Mouse (Mus musculus) intestine, embryonic 14.5 days (tissue): ENCODE measurements at regions not wholly inside any gene's neighbourhood (a gene's known extent, or its start where the extent isn't known, plus 50 kb on each side); places are given as distances from the start of the nearest gene placed in this dataset.

Experiments
- ATAC-seq: fragments of 200-750 bp; cut with Nextera tagmentation; replicated peaks from 2 replicates; pipeline ENCODE4 v1.8.0; 2017; ENCODE audit warnings: low read depth, moderate number of reproducible peaks, moderate TSS enrichment, moderate library complexity; ENCODE audit not compliant: low FRiP score, low TSS enrichment
- DNase-seq: peaks from one replicate; pipeline ENCODE4 v3.0.0-alpha.2; 2018; ENCODE audit warnings: low spot score
- H3K27ac ChIP-seq: fragments of 300-500 bp; sonication (generic); 2 replicates; pipeline ENCODE4 v1.5.1; 2014; ENCODE audit warnings: low read depth, mild to moderate bottlenecking, control low read depth
- H3K27me3 ChIP-seq: fragments of 300-500 bp; sonication (generic); replicated peaks from 2 replicates; pipeline ENCODE4 v1.6.1; 2014; ENCODE audit warnings: low read length, control low read depth; ENCODE audit not compliant: control insufficient read depth, insufficient read depth
- H3K36me3 ChIP-seq: fragments of 300-500 bp; sonication (generic); 2 replicates; pipeline ENCODE4 v1.6.1; 2014; ENCODE audit warnings: low read length, control low read depth; ENCODE audit not compliant: control insufficient read depth, insufficient read depth
- H3K4me1 ChIP-seq: fragments of 300-500 bp; sonication (generic); replicated peaks from 2 replicates; pipeline ENCODE4 v1.6.1; 2014; ENCODE audit warnings: low read length, control low read depth, mixed read lengths; ENCODE audit not compliant: control insufficient read depth, insufficient read depth
- H3K4me2 ChIP-seq: fragments of 300-500 bp; sonication (generic); 2 replicates; pipeline ENCODE4 v1.6.1; 2014; ENCODE audit warnings: low read length
- H3K4me3 ChIP-seq: fragments of 300-500 bp; sonication (generic); 2 replicates; pipeline ENCODE4 v1.5.1; 2014; ENCODE audit warnings: low read depth, low read length, control low read depth, mixed read lengths
- H3K9ac ChIP-seq: fragments of 300-500 bp; sonication (generic); 2 replicates; pipeline ENCODE4 v1.6.1; 2014; ENCODE audit warnings: mild to moderate bottlenecking, low read length
- H3K9me3 ChIP-seq: fragments of 300-500 bp; sonication (generic); 2 replicates; pipeline ENCODE4 v1.6.1; 2016; ENCODE audit warnings: low read length, control low read depth; ENCODE audit not compliant: control insufficient read depth
- WGBS: fragments of 180-500 bp; shearing (Covaris S2); extraction: QIAGEN DNeasy Blood & Tissue Kit; methylation state at CpG from one replicate; pipeline ENCODE4 v1.1.7; 2014; 5-methylcytosine and 5-hydroxymethylcytosine counted together

GRCm38 (mm10) chr4:4510180-4510920 lies 282.8 kb downstream of the Impad1 start:
- ATAC-seq: no peak

DNA sequence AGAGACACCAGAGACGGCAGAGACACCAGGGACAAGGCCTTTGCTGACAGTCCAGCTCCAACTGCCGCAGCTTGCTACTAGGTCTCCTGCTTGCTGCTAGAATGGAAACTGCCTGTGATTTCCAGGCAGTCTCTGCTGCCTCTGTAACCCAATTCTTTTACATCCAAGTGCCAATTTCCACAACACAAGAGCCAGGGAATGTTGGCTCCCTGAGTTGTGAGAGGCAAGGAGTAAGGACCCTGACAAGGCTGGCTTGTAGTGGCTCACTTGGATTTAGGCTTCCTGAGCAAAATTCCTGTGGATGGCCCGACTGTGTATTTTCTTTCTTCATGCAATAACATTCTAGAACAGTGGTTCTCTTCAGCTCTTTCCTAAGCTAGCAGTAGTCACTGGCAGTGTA lies 283.9 kb downstream of the Impad1 start:
- Histone ChIP-seq H3K4me3 (no peak overlapping the region), H3K9me3 (no peaks in the 10 kb centered on the region), H3K4me1 (no peaks in the 10 kb centered on the region), H3K4me2 (no peak overlapping the region), H3K27me3 (no peaks in the 10 kb centered on the region), H3K36me3 (no peaks in the 10 kb centered on the region), H3K27ac (no peak overlapping the region), H3K9ac (no peak overlapping the region)
- 73% methylated on average over 3 of the region's 3 CpGs for WGBS
- DNase-seq: no peak
- ATAC-seq: no peak

More at GRCm38 (mm10) chr4:4510180-4510920, 282.8 kb downstream of the Impad1 start:
- DNase-seq: no peak
- Histone ChIP-seq H3K9ac (no peak overlapping the region), H3K4me3 (no peak overlapping the region), H3K27me3 (no peaks in the 10 kb centered on the region), H3K27ac (no peak overlapping the region), H3K4me1 (no peaks in the 10 kb centered on the region), H3K4me2 (no peak overlapping the region), H3K9me3 (no peaks in the 10 kb centered on the region), H3K36me3 (no peaks in the 10 kb centered on the region)
- WGBS: 72% methylated on average over 2 of the region's 2 CpGs

DNA sequence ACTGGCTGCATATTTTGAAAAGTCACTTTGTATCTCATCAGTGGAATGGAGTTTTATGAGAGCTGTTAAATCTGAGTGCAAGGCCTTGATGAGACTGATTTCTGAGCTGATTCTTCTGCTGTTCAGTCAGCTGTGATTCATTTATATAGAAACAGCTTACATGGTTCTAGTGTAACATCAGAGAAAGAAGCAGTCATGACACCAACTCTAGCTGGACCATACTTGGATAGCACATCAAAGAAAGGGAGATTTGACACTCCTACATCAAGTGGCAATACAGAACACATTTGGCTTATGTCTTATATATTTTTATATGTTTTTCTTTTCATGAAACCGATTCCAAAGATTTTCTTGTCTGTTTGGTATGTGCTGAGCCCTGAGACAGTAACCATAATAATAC lies 296.0 kb downstream of the Impad1 start:
- ATAC-seq (no peak), DNase-seq (no peak)
- Histone ChIP-seq H3K27me3 (no peaks in the 10 kb centered on the region), H3K36me3 (no peaks in the 10 kb centered on the region), H3K4me3 (no peak overlapping the region), H3K9ac (no peak overlapping the region), H3K4me2 (no peak overlapping the region), H3K4me1 (no peaks in the 10 kb centered on the region), H3K9me3 (no peaks in the 10 kb centered on the region), H3K27ac (no peak overlapping the region)
- 62% methylated on average over 1 of the region's 1 CpGs for WGBS

- H3K4me3 ChIP-seq: no peak overlapping the region
Observed at GRCm38 (mm10) chr4:4496181-4496580, 297.0 kb downstream of the Impad1 start.

DNA sequence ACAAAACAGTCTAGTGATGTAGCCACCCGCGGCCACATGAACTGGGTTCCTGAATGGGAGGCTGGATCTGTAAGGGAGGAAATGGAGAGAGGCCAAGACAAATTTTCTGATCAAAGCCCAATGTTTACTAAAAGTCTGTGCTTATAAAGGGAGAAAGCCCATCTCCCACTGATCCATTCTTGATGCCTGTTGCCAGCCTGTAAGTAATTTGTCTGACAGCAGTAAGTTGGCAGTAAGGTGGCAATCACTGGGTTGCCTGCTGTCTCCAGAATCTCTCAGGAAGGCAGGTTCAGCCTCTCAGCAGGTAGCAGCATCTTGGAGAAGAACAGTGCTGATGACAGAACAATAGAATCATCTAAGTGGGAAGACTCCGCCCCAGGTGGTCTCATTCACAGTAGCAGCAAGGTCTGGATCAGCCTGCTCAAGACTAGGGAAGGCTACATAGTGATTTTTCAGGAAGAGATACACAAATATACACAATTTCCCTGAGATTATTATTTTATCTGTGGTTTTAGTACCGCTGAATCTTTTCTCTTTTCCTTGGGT lies 327.9 kb downstream of the Impad1 start:
- H3K27me3 ChIP-seq: no peaks in the 10 kb centered on the region
- no peak for ATAC-seq
- H3K9me3 ChIP-seq: no peaks in the 10 kb centered on the region
- H3K4me2 ChIP-seq: no peak overlapping the region
- H3K36me3 ChIP-seq: no peaks in the 10 kb centered on the region
- 73% methylated on average over 4 of the region's 4 CpGs for WGBS
- no peak overlapping the region for H3K27ac ChIP-seq
- H3K9ac ChIP-seq: no peak overlapping the region
- no peak for DNase-seq
- no peak overlapping the region for H3K4me3 ChIP-seq
- no peaks in the 10 kb centered on the region for H3K4me1 ChIP-seq

More at GRCm38 (mm10) chr4:4496181-4496580, 297.0 kb downstream of the Impad1 start:
- H3K27me3 ChIP-seq: no peaks in the 10 kb centered on the region
- H3K4me1 ChIP-seq: no peaks in the 10 kb centered on the region
- WGBS: 49% methylated on average over 4 of the region's 4 CpGs
- ATAC-seq (no peak), DNase-seq (no peak)
- H3K27ac ChIP-seq: no peak overlapping the region
- H3K36me3 ChIP-seq: no peaks in the 10 kb centered on the region
- H3K9me3 ChIP-seq: no peaks in the 10 kb centered on the region
- no peak overlapping the region for H3K9ac ChIP-seq
- no peak overlapping the region for H3K4me2 ChIP-seq

GRCm38 (mm10) chr4:4464130-4464700 lies 328.9 kb downstream of the Impad1 start:
- no peak overlapping the region for H3K4me3 ChIP-seq
- H3K9me3 ChIP-seq: no peaks in the 10 kb centered on the region
- H3K4me1 ChIP-seq: no peaks in the 10 kb centered on the region
- H3K27me3 ChIP-seq: no peaks in the 10 kb centered on the region
- H3K36me3 ChIP-seq: no peaks in the 10 kb centered on the region
- no peak overlapping the region for H3K27ac ChIP-seq
- DNase-seq (no peak), ATAC-seq (no peak)
- WGBS: 78% methylated on average over 4 of the region's 4 CpGs
- H3K9ac ChIP-seq: no peak overlapping the region
- H3K4me2 ChIP-seq: no peak overlapping the region

GRCm38 (mm10) chr4:4459258-4459657 lies 333.9 kb downstream of the Impad1 start:
- Histone ChIP-seq H3K36me3 (no peaks in the 10 kb centered on the region), H3K4me3 (no peak overlapping the region), H3K4me1 (no peaks in the 10 kb centered on the region), H3K27me3 (no peaks in the 10 kb centered on the region), H3K4me2 (no peak overlapping the region), H3K9me3 (no peaks in the 10 kb centered on the region), H3K27ac (no peak overlapping the region), H3K9ac (no peak overlapping the region)
- DNase-seq: no peak
- WGBS: 87% methylated on average over 9 of the region's 9 CpGs
- no peak for ATAC-seq

DNA sequence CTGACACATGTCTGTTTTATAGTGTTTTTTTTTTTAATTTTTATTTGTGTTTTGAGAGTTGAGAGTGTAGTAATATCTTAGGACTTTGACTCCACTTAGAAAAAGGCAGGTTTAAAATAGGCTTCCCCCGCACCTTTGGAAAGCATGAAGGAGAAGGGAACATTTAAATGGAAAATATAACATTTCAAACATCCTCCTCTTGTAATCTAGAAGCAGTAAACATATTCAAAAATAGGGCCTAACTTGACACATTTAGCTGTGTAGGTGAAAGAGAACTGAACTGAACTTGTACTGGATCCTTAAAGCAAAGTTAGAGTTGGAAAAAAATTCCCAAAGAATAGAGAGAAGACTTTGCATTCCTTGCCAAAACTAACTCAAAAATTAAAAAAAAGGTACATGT lies 343.1 kb downstream of the Impad1 start:
- 89% methylated on average over 1 of the region's 1 CpGs for WGBS
- ATAC-seq: no peak
- H3K27ac ChIP-seq: no peak overlapping the region
- H3K4me2 ChIP-seq: no peak overlapping the region
- no peaks in the 10 kb centered on the region for H3K9me3 ChIP-seq
- H3K9ac ChIP-seq: no peak overlapping the region
- no peaks in the 10 kb centered on the region for H3K36me3 ChIP-seq
- H3K4me1 ChIP-seq: no peaks in the 10 kb centered on the region
- H3K27me3 ChIP-seq: no peaks in the 10 kb centered on the region
- DNase-seq: no peak
- no peak overlapping the region for H3K4me3 ChIP-seq

DNA sequence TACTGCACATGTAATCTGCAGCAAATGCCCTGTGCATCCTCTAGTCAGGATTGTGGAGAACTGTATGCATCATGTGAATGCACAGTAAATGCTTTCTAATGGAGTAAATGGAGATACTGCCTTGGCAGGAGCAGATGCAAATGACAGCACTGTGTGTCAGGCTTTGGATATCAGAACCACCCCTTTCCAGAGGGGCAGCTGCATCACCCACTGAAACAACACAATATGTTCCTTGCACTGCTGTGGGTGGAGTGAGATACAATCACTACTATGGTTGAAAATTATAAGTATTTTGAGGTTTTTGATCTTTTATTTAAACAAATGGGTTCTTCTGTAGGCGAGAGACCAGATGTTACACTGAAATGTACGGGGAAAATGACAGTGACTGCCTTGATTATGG lies 350.5 kb downstream of the Impad1 start:
- no peak overlapping the region for H3K27ac ChIP-seq
- H3K4me1 ChIP-seq: no peaks in the 10 kb centered on the region
- 85% methylated on average over 2 of the region's 2 CpGs for WGBS
- H3K4me2 ChIP-seq: no peak overlapping the region
- no peak for DNase-seq
- no peak overlapping the region for H3K9ac ChIP-seq
- H3K9me3 ChIP-seq: no peaks in the 10 kb centered on the region
- no peaks in the 10 kb centered on the region for H3K27me3 ChIP-seq
- H3K4me3 ChIP-seq: no peak overlapping the region
- ATAC-seq: no peak
- H3K36me3 ChIP-seq: no peaks in the 10 kb centered on the region
